Mouse (Mus musculus) adipocyte (in vitro differentiated cells): ENCODE results near the gene Slc16a3.
A peak's percentile ranks its signal among the peaks of the same experiment; 100 is the strongest.

Experiments
- DNase-seq: peaks from one replicate; pipeline ENCODE4 v3.0.0-alpha.2; 2016; ENCODE audit warnings: low spot score

Slc16a3 gene

GRCm38 (mm10) chr11:120948328-120948727 is at the start of gene Slc16a3:
TSS of gene Slc16a3 (plus strand) at chr11:120948480.
- DNase-seq, result no peak

DNA sequence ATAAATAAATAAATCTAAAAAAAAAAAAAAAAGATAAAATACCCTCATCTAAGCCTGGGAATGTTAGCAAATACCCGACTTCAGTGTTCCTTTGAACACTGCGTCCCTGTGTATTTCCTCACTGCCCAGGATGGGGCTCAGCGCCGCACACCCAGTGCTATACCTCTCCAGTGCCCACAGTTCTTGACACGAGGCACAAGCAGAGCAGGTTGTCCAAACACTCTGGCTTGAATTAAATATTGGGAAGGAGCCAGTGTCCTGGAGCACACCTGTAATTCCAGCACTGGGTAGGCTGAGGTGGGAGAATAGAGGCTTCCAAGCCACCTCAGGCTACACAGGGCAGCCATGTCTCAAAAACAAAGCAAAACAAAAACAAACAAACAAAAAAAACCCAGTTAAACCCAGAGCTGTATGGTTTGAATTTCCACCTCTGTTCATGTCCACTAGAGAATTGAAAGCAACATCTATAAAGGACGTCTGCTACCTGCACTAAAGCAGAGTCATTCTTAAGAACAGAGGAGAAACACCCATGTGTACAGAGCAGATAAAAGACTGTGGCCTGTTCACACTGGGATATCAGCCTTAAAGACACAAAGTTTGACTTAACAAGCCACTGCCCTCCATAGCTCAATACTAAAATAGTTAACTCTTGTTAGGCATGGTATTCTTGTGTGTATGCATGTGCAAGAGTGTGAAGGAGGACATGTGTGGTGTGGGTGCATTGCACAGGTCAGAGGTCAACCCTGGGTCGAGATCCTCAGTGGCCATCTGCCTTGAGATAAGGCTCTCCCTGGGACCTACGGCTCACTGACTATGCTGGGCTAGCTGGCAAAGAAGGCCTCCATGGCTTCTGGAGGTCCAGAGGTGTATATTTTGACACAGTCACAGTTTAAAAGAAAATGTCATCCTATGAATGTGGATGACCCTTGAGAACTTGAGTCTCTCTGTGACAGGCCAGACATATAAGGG is 47.7 kb upstream of the Slc16a3 start:
- DNase-seq, result no peak

- no peak for DNase-seq
Observed at GRCm38 (mm10) chr11:120901729-120902486, 46.4 kb upstream of the Slc16a3 start.

- no peak for DNase-seq
Observed at GRCm38 (mm10) chr11:120902487-120903142, 45.7 kb upstream of the Slc16a3 start.

GRCm38 (mm10) chr11:120903159-120903850 is 45.0 kb upstream of the Slc16a3 start:
- DNase-seq, result no peak

- DNase-seq, result no peak
Observed at GRCm38 (mm10) chr11:120904561-120904960, 43.7 kb upstream of the Slc16a3 start.

DNA sequence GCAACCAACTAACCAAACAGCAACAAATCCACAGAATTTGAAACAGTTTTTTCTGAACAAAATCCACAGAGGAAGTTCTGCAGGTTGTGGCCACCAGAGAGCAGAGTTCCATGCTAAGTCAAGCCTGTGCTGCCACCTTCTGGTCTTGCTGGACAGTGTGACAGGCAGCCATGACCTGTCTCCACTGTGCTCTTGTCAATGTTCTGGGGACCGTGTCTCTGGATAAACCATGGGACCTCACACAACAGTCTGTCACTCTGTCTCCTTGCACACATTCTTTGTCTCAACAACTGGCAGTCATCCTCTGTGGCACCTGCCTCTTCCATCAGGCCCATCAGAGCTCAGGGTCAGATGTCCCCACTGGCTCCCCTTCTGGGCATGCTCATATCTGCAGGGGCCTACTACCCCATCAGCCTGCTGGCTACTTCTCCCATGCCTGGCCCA is 42.8 kb upstream of the Slc16a3 start:
- DNase-seq, result peak; percentile 89

DNA sequence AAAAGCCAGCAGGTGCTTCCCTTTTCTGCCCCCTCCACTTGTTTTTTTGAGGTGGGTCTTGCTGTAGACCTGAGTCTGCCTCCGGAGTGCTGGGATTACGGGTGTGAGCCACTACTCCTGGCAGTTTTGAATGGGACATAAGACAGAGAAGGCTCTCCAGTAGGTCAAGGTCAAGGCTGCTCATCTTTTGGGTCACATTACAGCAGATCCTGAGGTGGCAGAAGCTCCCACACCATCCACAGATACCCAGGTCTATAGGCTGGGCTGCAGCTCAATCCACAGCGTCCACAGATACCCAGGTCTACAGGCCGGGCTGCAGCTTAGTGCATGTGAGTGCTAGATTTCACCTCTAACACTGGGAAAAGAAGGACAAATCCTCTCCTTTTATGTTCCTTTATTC is 34.5 kb upstream of the Slc16a3 start:
- no peak for DNase-seq

DNA sequence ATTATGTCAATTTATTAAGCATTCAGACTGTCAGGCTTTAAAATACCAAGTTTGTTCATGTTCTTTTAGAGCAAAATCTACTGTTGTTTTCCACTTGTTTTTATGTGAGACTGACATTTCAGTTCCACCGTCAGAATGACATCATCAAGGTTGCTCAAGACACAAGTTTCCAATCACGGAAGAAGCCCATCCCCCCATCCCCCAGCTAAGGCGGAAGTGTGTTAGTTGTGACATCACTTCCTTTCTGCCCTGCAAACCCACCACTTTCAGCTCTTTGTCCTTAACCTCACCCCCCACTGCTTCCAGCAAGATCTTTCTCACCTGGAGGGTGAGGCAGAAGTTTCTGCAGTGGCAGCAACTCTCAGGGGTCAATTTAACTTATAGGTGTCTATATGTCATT is 31.8 kb upstream of the Slc16a3 start:
- no peak for DNase-seq

DNA sequence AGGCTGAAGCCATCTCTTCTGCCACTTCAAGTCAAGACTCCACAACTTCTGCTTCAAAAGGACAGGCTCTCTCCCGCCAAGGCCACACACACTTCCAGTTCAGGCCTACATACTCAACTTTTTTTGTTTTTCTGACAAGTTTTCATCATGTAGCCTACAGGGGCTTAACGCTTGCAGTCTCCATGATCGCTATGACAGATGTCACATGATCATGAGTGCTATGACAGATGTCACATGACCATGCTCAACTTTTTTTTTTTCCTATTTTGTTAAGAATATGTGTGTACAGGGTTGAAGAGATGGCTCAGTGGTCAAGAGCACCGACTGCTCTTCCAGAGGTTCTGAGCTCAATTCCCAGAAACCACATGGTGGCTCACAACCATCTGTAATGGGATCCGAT is 30.5 kb upstream of the Slc16a3 start:
- DNase-seq, result no peak

DNA sequence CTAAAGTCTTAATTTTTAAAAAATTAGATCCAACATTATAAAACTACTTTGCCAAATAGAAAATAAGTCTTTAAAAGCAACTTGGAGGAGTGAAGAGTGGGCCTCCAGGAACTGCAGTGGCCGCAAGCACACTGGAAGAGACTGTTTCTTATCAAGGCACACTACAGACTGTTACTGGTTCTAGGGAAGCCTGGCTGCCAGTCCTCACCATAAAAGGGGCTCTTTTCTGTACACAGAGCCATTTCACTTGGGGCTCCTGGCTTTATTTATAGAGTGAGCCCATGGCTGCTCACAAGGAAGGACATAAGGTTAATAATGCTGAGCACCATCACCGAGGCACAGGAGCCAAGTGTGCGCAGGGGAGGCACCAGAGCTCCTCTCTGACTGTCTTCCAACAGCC is 25.8 kb upstream of the Slc16a3 start:
- no peak for DNase-seq

DNA sequence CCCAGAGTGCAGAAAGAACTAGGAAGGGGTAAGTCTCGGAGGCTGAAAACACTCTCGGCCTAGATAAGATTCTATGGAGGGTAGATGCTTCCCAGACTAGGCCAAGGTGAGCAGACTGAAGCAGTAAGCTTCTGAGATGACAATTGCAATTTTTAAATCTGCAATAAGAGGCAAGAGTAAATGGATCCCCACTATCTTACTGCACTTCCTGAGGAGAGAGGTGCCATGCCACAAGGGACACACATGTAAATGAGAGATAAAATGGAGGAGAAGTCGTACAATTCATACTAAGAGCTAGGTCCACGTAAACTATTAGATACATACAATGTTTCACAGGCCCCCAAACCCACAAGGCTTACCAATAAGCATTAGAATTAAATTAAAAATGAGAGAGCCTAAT is 19.8 kb upstream of the Slc16a3 start:
- no peak for DNase-seq

GRCm38 (mm10) chr11:120931479-120931878 is 16.8 kb upstream of the Slc16a3 start:
- DNase-seq, result no peak

GRCm38 (mm10) chr11:120932564-120933398 is 15.5 kb upstream of the Slc16a3 start, which contains the start of gene Ccdc57:
TSS of gene Ccdc57 (minus strand) at chr11:120932872.
- DNase-seq, result peak; percentile 85

GRCm38 (mm10) chr11:120937976-120938375 is 10.3 kb upstream of the Slc16a3 start:
- DNase-seq, result no peak

DNA sequence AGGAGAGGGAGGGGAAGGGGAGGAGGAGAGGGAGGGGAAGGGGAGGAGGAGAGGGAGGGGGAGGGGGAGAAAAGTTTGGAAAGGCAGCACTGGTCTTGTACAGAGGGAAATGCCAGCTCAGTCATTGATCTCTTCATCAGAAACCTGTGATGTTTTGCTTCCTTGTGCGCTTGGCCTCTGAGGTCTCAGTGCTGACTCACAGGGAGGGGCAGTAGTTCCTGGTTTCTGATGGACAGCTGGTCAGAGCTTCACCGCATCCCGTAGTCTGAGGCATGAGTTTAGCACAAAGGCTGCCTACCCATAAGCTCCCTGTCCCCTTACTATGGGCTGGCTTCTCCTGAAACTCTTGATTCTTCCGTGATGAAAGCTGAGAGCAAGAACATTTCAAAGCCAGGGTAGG is 9.5 kb upstream of the Slc16a3 start:
- no peak for DNase-seq

DNA sequence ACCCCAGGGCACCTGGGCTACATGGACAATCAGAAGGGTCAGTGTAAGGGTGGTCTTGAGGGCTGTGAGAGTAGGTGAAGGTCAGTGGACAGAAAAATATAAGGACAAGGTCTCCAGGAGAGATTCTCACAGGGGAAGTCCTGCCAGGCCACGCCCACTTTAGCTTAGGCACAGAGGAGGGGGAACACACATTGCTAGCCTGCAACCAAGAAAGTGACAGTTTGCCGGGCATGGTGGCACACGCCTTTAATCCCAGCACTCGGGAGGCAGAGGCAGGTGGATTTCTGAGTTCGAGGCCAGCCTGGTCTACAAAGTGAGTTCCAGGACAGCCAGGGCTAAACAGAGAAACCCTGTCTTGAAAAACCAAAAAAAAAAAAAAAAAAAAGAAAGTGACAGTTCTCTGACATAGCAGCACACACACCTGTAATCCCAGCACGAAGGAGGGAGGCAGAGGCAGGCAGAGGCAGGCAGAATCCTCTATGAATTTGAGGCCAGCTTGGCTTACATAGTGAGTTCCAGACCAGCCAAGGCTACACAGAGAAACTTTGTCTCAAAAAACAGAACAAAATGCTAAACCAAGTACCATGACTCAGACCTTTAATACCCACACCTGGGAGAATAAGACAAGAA is 8.5 kb upstream of the Slc16a3 start:
- DNase-seq, result no peak

- DNase-seq, result no peak
Observed at GRCm38 (mm10) chr11:120940959-120941358, 7.3 kb upstream of the Slc16a3 start.

GRCm38 (mm10) chr11:120945266-120945665 is 3.0 kb upstream of the Slc16a3 start:
- no peak for DNase-seq

DNA sequence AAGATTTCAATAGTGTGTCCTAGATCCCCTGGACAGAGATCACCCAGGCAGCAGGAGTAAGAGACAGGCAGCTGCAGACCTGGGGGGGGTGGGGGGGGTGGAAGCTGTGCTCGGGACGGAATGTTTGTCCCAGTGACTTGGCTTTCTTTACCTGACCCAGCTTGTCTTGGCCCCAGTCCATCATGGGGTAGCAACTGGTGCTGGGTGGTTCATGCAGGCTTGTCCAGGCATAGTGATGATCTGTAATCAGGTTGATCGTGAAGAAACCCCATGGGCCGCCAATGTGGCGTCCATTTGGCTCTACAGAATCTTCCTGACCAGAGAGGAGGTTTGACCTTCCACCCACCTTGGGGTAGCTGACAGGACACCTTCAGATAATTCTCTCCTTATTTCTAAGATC is 2.4 kb upstream of the Slc16a3 start:
- DNase-seq, result no peak
